Mouse (Mus musculus) myocyte (in vitro differentiated cells): ENCODE data around the gene Pax1.

ENCODE experiments used
- E2F4 ChIP-seq: IDR thresholded peaks from one replicate; pipeline ENCODE4 v1.6.1; 2011; ENCODE audit warnings: mild to moderate bottlenecking, control low read depth, moderate library complexity; ENCODE audit not compliant: insufficient read depth
- MYOG ChIP-seq, 3 experiments: IDR thresholded peaks; one replicate each; pipeline ENCODE4 v1.6.1; 2011; ENCODE audit warnings: control low read depth in 2 of 3, low read depth in 2 of 3, mild to moderate bottlenecking in 2 of 3; ENCODE audit not compliant: insufficient read length in 2 of 3, control insufficient read depth in 1 of 3, insufficient read depth in 1 of 3
- POLR2A ChIP-seq: IDR thresholded peaks from one replicate; pipeline ENCODE4 v1.6.1; 2011; ENCODE audit warnings: low read depth, mild to moderate bottlenecking, control low read depth, moderate library complexity; ENCODE audit not compliant: insufficient read length
- TCF12 ChIP-seq: IDR thresholded peaks from one replicate; pipeline ENCODE4 v1.6.1; 2011; ENCODE audit warnings: mild to moderate bottlenecking, control low read depth; ENCODE audit not compliant: poor library complexity, insufficient read depth, severe bottlenecking

- TF ChIP-seq E2F4 (no peak), POLR2A (no peak), TCF12 (no peak), MYOG (IDR thresholded peaks at IDR 0.05; ENCODE audit: control insufficient read depth in 1 of 3, insufficient read depth in 1 of 3, insufficient read length in 2 of 3, low read depth in 2 of 3) (no peak)
These were observed 13.4 kb downstream of the Pax1 start for GRCm38 (mm10) chr2:147375019-147375715.
